Mouse (Mus musculus) right cerebral cortex, adult 2 months (tissue): ENCODE measurements at regions not wholly inside any gene's neighbourhood (a gene's known extent, or its start where the extent isn't known, plus 50 kb on each side); places are given as distances from the start of the nearest gene placed in this dataset.

ENCODE experiments used
- DNase-seq, 2 experiments: peaks; one replicate each; pipeline ENCODE4 v3.0.0; 2021 to 2022; ENCODE audit warnings: low spot score in 2 of 2

- no peak for DNase-seq
Observed at GRCm38 (mm10) chr15:52954715-52955593, 929.8 kb upstream of the Gm7489 start.

DNA sequence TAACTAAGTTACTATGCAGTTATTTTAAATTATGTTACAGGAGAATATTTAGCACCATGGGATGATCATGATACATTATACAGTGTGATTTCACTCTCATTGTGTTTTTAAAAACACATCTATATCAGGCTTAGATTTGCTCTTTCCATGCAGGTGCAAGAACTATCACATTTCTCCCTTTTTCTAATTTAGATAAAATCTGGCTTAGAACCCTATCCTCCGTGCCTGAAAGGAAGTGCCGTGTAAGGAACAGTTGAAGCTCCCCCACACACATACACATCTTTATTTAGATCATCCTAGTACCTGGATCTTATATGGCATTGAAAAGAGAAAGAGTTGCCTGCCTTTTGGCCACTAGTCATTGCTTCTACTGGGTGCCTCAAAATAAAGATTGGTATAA lies 925.0 kb upstream of the Gm7489 start:
- no peak for DNase-seq

- no peak for DNase-seq
Observed at GRCm38 (mm10) chr15:52961491-52961890, 923.2 kb upstream of the Gm7489 start.

DNA sequence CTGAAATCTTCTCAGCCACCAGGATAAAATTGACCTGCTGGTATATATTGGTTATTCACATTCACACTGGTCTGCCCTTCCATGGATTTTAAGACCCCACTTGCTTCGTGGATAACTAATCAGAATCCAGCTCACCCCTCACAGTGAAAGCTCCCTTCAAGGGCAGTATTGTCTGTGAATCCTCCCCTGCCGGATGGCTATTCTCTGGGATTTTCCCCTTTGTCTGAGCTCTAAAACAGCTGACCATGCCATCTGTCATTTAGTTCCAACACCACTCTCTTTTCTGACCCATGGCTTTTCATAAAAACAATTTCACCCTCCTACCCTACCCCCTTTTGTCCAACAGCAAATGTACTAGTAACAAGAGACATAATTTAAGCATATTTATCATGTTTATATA lies 920.8 kb upstream of the Gm7489 start:
- no peak for DNase-seq

DNA sequence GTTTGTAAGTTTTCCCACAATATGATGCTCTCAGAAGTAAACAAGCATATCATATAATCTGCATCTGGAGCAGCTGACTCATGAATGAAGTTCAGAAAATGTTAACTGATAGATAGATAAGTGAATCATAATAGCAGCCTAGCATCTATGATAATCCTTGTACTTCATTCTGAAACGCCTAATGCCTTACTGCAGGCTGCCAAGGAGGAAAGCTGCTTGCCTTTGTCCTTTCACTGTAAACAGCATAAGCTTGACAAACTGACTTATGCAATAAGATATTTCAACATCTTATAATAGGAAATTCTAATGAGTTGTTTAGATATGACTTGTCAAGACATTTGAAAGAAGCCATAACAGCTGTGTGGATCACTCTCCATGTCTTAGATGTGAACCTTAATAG lies 920.3 kb upstream of the Gm7489 start:
- no peak for DNase-seq

GRCm38 (mm10) chr15:52967801-52968235 lies 916.9 kb upstream of the Gm7489 start:
- no peak for DNase-seq

DNA sequence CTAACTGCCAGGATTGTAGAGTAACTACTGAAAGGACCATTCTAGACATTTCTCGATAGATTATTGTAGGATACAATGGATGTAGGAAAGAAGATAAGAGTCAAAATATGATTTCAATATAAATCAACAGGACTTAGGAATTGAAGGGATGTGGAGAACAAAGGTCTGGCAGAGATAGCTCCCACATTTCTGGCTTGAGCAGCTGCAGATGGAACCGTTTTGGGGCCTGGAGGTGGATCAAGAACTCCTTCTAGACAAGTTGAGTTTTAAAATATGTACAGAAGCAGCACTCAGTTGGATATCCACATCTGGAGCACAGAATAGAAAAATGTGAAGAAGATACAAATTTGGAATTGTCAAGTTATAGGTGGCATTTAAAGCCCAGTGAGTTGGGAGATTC lies 901.9 kb upstream of the Gm7489 start:
- no peak for DNase-seq

- DNase-seq, result no peak
Observed at GRCm38 (mm10) chr15:52990580-52990979, 894.1 kb upstream of the Gm7489 start.

DNA sequence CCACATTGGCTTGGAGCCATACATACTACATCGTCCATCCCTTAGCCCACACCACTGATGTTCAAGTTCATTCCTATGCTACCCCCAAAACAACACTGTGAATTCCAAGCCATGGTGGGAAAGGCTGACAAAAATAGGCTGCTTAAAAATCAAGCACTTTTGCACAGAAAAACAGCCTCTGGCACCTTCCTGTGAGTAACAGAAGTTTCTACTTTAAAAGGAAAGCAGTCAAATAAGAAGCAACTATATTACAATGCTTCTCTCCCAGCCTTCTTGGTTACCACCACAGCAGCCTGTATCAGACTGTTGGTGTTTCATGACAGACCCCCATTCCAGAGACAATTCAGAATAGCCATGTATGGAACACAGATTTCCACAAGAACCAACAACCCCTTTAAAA lies 890.4 kb upstream of the Gm7489 start:
- DNase-seq, result peak in 1 of 2 experiments; percentile 27

- no peak for DNase-seq
Observed at GRCm38 (mm10) chr15:52999200-52999599, 885.5 kb upstream of the Gm7489 start.

GRCm38 (mm10) chr15:52999776-53000175 lies 884.9 kb upstream of the Gm7489 start:
- no peak for DNase-seq

DNA sequence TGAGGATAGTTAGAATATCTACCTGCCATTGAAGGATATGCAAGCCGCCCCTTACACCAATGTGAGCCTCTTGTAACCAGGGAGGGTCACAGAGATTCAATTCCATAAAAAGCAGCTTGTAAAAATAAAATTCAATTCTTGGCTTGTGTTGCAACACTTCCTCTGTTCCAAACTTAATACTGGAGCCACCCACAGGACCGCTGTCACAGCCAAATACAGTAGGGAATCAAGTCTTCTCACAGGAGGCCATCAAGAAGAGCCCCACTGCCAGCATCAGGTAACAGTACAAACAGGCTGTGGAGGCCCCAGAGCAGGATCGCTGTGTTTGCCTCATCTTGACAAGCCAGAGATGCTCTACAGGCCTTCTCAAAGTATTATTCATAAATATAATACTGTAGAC lies 883.3 kb upstream of the Gm7489 start:
- DNase-seq, result peak; percentile 47 to 59

GRCm38 (mm10) chr15:53001964-53002363 lies 882.7 kb upstream of the Gm7489 start:
- no peak for DNase-seq

DNA sequence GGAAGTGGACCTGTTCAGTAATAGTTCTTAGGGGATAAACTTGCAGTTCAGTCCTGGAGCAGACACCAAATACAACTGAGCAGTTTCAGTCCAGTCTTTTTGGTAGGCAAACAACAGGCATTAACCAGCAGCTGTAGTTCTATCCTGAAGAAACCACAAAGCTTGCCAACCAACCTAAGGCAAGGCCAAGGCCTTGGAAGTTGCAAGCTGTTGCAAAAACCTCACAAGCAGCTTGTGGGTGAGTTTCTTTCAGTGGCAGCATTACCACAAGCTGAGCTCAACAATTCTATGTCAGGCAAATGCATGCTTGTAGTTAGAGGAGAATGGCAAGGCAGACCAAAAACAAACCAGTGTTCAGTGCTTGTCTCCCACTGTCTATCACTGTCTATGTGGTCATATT lies 880.6 kb upstream of the Gm7489 start:
- DNase-seq, result no peak

GRCm38 (mm10) chr15:53006844-53007243 lies 877.9 kb upstream of the Gm7489 start:
- no peak for DNase-seq

DNA sequence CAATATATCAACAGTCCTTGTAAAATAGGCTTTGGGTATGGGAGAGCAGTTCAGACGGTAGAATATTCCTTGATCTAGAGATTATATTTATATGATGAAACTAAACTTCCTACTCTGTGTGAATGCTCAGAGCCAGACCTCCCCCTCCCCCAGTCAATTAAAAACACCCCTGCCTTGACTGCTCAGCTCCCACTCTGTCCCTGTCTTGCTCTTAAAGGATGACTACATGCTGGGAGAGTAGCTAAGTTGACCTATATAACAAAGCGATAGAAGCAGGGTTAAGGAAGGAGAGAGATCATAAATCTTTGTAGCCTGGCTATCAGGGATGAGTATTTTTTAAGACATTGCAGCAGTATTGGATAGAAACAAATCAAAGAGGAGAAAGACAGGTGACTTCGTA lies 875.4 kb upstream of the Gm7489 start:
- no peak for DNase-seq
